Mouse (Mus musculus): Measurements from ENCODE around the gene Kcnq2. TPM values are rescaled to one million over a fixed set of nuclear protein-coding genes. Genes with fewer than 3 reads are reported as not detected.

The Kcnq2 gene
- polyA plus RNA-seq, 1 experiment: 171 TPM

DNA sequence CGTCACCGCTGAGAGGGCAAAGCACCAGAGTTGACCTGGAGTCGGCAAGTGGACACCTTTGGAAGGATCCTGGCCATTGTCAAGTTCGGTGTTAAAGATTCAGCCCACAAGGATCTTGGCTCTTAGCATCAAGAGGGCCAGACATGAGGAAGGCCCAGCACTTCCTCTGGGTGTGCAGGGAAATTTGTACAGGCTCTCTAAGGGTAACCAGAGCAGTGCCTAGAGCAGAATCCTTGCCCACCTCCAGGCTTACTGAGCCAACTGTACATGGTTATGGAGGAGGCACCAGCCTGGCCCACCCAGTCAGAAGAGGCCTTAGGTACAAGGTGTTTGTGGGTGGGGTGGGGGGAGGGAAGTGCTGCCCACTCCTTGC, 332 bp upstream of the Kcnq2 start:
- peak overlapping the region; percentile 98 for H3K4me3 ChIP-seq (ENCODE audit: insufficient read depth, low read length)
- peaks cover 11% of the 10 kb centered on the region for H3K4me1 ChIP-seq (ENCODE audit: control insufficient read depth, insufficient read depth, low read length)
- TF ChIP-seq CTCF (IDR thresholded peaks at IDR 0.05; ENCODE audit: extremely low read depth, insufficient read depth, low read length) (no peak), POLR2A (IDR thresholded peaks at IDR 0.05; ENCODE audit: extremely low read depth, insufficient read depth, low read length) (no peak)
- 0 out of 2 replicates have a peak overlapping the region, but pooled peaks have one; percentile 0 for H3K27ac ChIP-seq (ENCODE audit: insufficient read depth, low read length)

DNA sequence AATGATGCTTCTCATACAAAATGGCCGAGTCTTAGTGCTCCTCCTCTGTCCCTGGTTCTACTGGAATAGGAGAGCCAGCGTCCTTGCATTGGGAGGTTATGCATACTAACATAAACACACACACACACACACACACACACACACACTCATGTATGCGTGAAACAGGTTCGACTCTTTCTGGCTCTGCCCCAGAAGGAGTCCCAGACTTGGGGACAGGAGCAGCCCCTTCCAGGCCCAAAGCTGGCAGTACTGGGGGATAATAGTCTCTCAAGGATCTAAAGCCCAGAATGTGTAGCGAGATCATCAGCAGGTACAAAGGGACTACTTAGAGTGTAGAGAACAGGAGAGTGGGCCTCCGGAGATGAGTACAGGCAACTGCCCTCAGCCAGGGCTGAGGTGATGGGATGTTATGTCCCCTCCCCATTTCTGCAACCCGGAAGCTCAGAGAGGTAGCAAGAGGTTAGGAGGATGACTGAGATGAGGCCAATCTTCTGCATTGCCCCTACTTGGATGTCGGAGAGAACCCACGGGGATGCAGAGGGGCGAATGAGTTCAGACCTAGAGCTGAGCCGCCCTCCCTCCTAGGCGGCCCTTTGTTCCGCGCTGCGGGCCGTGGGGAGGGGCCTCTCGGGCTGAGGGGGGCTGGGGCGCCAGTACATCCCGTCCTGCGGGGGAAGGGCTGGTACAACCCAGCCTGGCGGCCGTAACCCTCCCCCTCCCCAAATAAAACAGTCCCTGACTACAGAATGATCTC, 1.1 kb downstream of the Kcnq2 start:
- Histone ChIP-seq H3K4me1 (ENCODE audit: control insufficient read depth, insufficient read depth, low read length) (peaks cover 11% of the 10 kb centered on the region), H3K4me3 (ENCODE audit: insufficient read depth, low read length) (peak overlapping the region; percentile 98), H3K27ac (ENCODE audit: insufficient read depth, low read length) (peak overlapping the region; percentile 95)
- TF ChIP-seq CTCF (IDR thresholded peaks at IDR 0.05; ENCODE audit: extremely low read depth, insufficient read depth, low read length): no peak
- peak; percentile 25; the same call in 1 of the 2 replicates for TF ChIP-seq POLR2A (IDR thresholded peaks at IDR 0.05; ENCODE audit: extremely low read depth, insufficient read depth, low read length)

DNA sequence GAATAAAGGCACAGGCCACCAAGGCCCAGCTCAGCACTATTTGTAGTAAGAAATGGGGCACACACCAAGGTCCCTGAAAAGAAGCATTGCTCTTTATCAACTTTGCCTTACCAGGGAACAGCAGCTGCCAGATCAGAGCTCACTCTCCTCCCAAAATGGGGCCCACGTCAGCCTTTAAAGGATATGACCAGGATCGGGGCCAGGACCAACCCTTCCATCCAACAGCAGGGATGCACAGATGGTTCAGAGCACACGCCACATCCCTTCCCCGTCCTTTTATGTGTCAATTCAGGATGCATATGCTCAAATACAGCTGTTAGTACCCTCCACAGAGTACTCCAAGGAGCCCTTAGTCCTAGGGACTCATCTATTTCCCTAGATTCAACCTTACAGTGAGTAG, 4.9 kb downstream of the Kcnq2 start:
- TF ChIP-seq POLR2A (IDR thresholded peaks at IDR 0.05; ENCODE audit: extremely low read depth, insufficient read depth, low read length) (no peak), CTCF (IDR thresholded peaks at IDR 0.05; ENCODE audit: extremely low read depth, insufficient read depth, low read length) (no peak)
- no peak overlapping the region for H3K4me3 ChIP-seq (ENCODE audit: insufficient read depth, low read length)
- no peak overlapping the region for H3K27ac ChIP-seq (ENCODE audit: insufficient read depth, low read length)
- H3K4me1 ChIP-seq (ENCODE audit: control insufficient read depth, insufficient read depth, low read length): peaks cover 20% of the 10 kb centered on the region

DNA sequence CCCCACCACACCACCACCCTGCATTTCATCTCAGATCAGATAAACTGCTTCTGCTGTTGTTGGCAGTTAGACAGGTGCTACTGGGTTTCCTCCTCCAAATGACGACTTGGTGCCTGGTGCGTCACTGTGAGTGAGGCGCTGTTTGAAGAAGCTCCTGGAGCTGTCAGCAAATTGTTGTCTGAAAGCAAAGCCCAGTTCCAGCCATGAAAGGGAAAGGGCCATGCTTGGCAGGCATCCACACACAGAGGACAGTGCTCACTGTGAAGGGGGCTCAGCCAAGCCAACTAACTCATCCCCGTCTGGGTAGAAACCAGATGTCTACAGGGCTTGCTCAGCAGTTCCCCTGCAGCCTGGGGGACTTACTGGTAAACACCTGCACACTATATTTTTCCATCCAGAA, 6.1 kb downstream of the Kcnq2 start:
- Histone ChIP-seq H3K27ac (ENCODE audit: insufficient read depth, low read length) (0 out of 2 replicates have a peak overlapping the region, but pooled peaks have one; percentile 27), H3K4me3 (ENCODE audit: insufficient read depth, low read length) (no peak overlapping the region), H3K4me1 (ENCODE audit: control insufficient read depth, insufficient read depth, low read length) (peaks cover 21% of the 10 kb centered on the region)
- TF ChIP-seq POLR2A (IDR thresholded peaks at IDR 0.05; ENCODE audit: extremely low read depth, insufficient read depth, low read length): no peak
- TF ChIP-seq CTCF (IDR thresholded peaks at IDR 0.05; ENCODE audit: extremely low read depth, insufficient read depth, low read length): no peak

DNA sequence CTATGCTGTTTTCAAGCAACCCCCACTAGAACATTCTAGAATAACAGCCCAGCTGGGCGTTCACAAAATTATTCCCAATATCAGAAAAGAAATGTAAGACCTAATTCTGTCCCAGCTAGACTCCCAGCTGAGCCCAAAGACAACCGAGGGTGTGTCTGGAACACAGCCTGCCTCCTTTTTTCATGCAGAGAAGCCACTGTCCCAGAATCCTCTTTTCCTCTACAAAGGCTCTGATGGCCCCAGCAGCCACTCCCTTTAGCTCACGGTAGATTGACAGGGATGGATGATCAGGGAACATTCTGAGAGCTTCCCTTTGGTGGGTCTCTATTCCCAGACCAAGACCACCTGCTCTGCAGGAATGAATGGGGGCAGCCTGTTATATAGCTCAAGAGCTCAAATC, 7.3 kb downstream of the Kcnq2 start:
- TF ChIP-seq CTCF (IDR thresholded peaks at IDR 0.05; ENCODE audit: extremely low read depth, insufficient read depth, low read length): no peak
- no peak for TF ChIP-seq POLR2A (IDR thresholded peaks at IDR 0.05; ENCODE audit: extremely low read depth, insufficient read depth, low read length)
- Histone ChIP-seq H3K4me3 (ENCODE audit: insufficient read depth, low read length) (no peak overlapping the region), H3K27ac (ENCODE audit: insufficient read depth, low read length) (no peak overlapping the region), H3K4me1 (ENCODE audit: control insufficient read depth, insufficient read depth, low read length) (peaks cover 20% of the 10 kb centered on the region)

- TF ChIP-seq POLR2A (IDR thresholded peaks at IDR 0.05; ENCODE audit: extremely low read depth, insufficient read depth, low read length): no peak
- no peak for TF ChIP-seq CTCF (IDR thresholded peaks at IDR 0.05; ENCODE audit: extremely low read depth, insufficient read depth, low read length)
- Histone ChIP-seq H3K27ac (ENCODE audit: insufficient read depth, low read length) (no peak overlapping the region), H3K4me1 (ENCODE audit: control insufficient read depth, insufficient read depth, low read length) (peaks cover 14% of the 10 kb centered on the region), H3K4me3 (ENCODE audit: insufficient read depth, low read length) (no peak overlapping the region)
Measured at GRCm38 (mm10) chr2:181125726-181126455, 9.2 kb downstream of the Kcnq2 start.

DNA sequence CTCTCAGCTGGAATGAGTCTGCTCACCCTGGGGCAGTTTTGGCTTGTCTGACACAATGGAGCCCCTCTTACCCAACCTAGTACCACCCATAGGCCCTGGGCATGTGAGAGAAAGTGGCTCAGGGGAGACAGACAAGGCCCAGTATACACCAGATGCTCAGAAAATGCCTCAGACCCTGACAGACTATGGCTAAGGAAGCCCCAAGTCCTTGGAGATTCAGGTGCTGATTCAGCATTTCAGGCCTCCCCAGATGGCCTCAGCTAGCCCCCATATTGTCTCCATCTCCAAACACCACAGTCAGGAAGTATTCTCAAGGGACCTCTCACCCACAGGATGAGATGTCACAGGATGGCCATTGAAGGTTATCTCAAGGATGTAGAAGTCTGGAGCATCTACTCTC, 12.5 kb downstream of the Kcnq2 start:
- no peak for TF ChIP-seq POLR2A (IDR thresholded peaks at IDR 0.05; ENCODE audit: extremely low read depth, insufficient read depth, low read length)
- no peak for TF ChIP-seq CTCF (IDR thresholded peaks at IDR 0.05; ENCODE audit: extremely low read depth, insufficient read depth, low read length)
- H3K4me1 ChIP-seq (ENCODE audit: control insufficient read depth, insufficient read depth, low read length): peaks cover 15% of the 10 kb centered on the region
- H3K27ac ChIP-seq (ENCODE audit: insufficient read depth, low read length): no peak overlapping the region
- H3K4me3 ChIP-seq (ENCODE audit: insufficient read depth, low read length): no peak overlapping the region

DNA sequence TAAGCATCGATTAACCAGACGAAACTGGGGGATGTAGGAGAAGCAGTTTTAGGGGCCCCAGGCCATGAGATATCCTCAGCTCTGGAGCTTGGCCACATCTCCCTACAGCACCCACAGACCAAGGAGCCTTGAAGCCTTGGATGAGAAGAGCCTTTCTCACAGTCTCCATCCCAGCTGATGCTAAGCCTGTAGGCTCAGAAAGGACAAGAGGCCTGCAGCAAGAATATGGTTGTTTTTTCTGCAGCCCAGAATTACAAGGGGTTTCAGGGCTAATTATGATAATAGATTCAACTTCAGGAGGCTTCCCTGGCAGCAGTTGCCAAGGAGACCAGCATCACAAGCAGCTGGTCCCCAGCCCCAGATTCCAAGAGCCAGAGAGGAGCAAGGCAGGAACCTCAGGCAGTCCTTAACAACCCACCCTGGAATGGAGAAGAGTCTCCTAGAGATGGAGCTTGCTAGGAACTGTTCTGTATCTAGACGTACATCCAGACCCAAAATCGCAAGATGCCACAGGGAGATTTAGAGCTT, 14.1 kb downstream of the Kcnq2 start:
- H3K4me1 ChIP-seq (ENCODE audit: control insufficient read depth, insufficient read depth, low read length): peaks cover 19% of the 10 kb centered on the region
- no peak overlapping the region for H3K4me3 ChIP-seq (ENCODE audit: insufficient read depth, low read length)
- H3K27ac ChIP-seq (ENCODE audit: insufficient read depth, low read length): peak overlapping the region; percentile 30; the same call in 1 of the 2 replicates
- TF ChIP-seq POLR2A (IDR thresholded peaks at IDR 0.05; ENCODE audit: extremely low read depth, insufficient read depth, low read length): no peak
- TF ChIP-seq CTCF (IDR thresholded peaks at IDR 0.05; ENCODE audit: extremely low read depth, insufficient read depth, low read length): no peak

DNA sequence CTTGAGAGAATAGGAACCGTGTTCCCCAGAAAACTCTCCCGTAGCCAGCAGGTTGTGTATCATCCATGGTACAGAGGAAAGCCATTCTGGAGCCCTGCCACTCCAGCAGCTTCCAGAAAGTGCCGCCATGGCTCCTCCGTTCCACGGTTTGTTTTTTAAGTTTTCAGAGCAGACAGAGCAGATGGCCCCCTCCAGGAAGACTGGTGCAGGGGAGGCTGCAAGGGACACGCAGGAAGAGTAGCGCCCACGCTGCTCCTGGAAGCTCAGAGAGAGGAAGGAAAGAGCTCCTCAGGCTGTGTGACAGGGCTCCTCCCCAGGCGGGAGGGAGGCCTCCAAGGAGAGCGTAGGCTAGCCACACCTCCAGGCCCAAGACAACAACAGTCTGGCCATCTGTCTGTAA, 15.1 kb downstream of the Kcnq2 start:
- Histone ChIP-seq H3K4me1 (ENCODE audit: control insufficient read depth, insufficient read depth, low read length) (peaks cover 20% of the 10 kb centered on the region), H3K4me3 (ENCODE audit: insufficient read depth, low read length) (no peak overlapping the region), H3K27ac (ENCODE audit: insufficient read depth, low read length) (peak overlapping the region; percentile 61; the same call in 1 of the 2 replicates)
- TF ChIP-seq POLR2A (IDR thresholded peaks at IDR 0.05; ENCODE audit: extremely low read depth, insufficient read depth, low read length) (no peak), CTCF (IDR thresholded peaks at IDR 0.05; ENCODE audit: extremely low read depth, insufficient read depth, low read length) (no peak)

Measured in cortical plate, adult 2 months (tissue).